Mouse (Mus musculus): Measurements from ENCODE around the gene 1190007I07Rik. TPM values are rescaled to one million over a fixed set of nuclear protein-coding genes. Genes with fewer than 3 reads are reported as not detected.

The 1190007I07Rik gene
- polyA plus RNA-seq (2012; rRNA removed) = 22.3 and 37.2 TPM in 2 replicates

DNA sequence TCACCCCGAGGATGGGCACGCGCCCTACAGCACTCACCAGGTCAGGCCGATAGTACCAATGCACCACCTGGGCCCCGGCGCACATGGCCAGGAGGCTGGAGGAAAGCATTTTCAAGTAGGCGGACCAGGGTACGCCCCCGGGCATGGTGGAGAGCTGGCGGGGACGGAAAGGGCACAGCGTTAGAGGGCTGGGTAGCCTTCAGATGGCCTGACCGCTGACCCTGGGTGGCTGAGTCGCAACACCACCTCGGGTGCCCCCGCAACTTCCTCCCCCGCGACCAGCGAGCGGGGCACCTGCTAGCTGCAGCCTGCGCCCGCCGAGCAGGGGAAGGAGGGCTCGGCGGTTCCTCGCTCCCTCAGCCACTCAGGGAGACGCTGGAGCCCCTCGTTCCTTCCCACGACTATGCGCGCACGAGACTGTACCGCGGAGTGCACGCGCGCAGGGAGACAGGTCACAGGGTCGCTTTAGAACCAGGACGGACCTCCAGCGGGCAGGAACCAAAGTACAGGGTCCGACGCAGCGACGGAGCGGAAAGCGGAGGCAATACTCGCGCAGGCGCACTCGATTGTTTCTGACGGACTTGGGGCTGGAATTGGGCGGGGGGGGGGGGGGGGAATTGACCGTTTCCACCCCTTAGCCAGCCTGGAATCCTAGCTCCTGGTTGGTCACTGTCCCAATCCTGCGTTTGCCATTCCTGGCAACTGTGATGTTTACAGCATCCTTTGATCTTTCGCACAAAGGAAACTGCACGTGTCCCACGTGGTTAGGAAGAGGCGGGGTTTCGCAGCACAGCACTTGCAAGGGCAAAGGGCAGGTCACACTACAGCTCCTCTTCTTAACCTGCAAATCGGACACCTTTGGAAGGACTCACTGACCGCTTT lies at the start of gene 1190007I07Rik:
Gene 1190007I07Rik (minus strand): TSS at position 558 of the 882 bp plus-strand sequence.
- Histone ChIP-seq H3K4me1 (ENCODE audit: control insufficient read depth, insufficient read depth, low read length) (peaks cover 2% of the 10 kb centered on the region; the same call in 1 of the 2 replicates), H3K4me3 (replicated peaks; ENCODE audit: extremely low read depth, low read depth, low read length) (peak within 1 kb of the TSS; percentile 98)
- no peak for TF ChIP-seq CTCF (IDR thresholded peaks at IDR 0.05; ENCODE audit: insufficient read depth, low read length)
- peak; percentile 58; the same call in 1 of the 2 replicates for TF ChIP-seq POLR2A (IDR thresholded peaks at IDR 0.05; ENCODE audit: borderline replicate concordance, extremely low read depth, low read depth, low read length)
- peak; percentile 82 for DNase-seq
- WGBS = under 1% methylated on average over 60 of the region's 61 CpGs

DNA sequence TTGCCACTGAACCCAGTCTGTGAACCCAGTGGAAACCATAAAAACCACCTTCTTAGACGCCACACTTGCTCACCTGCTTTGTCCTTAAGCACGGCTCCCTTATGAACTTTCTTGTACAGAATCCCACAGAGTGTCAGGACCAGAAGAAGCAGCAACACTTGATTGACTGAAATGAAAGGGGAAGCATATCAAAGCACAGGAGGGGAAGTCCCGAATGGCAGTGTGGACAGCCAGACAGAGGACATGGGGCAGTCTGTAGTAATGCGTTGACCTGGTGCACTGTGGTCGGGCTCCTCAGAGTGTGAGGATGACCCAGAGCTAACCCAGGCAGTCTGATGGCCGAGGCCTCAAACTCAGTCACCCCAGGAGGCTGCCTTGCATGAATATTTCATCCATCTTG lies 47.2 kb upstream of the 1190007I07Rik start:
- peaks cover 2% of the 10 kb centered on the region; the same call in 1 of the 2 replicates for H3K4me1 ChIP-seq (ENCODE audit: control insufficient read depth, insufficient read depth, low read length)
- no peak overlapping the region for H3K4me3 ChIP-seq (replicated peaks; ENCODE audit: extremely low read depth, low read depth, low read length)
- no peak for TF ChIP-seq CTCF (IDR thresholded peaks at IDR 0.05; ENCODE audit: insufficient read depth, low read length)
- no peak for TF ChIP-seq POLR2A (IDR thresholded peaks at IDR 0.05; ENCODE audit: borderline replicate concordance, extremely low read depth, low read depth, low read length)
- WGBS = 69% methylated on average over 6 of the region's 6 CpGs
- DNase-seq = no peak

- TF ChIP-seq CTCF (IDR thresholded peaks at IDR 0.05; ENCODE audit: insufficient read depth, low read length) = peak; percentile 81
- no peak for TF ChIP-seq POLR2A (IDR thresholded peaks at IDR 0.05; ENCODE audit: borderline replicate concordance, extremely low read depth, low read depth, low read length)
- 11% methylated on average over 22 of the region's 22 CpGs for WGBS
- peak; percentile 82 for DNase-seq
- Histone ChIP-seq H3K4me1 (ENCODE audit: control insufficient read depth, insufficient read depth, low read length) (peaks cover 2% of the 10 kb centered on the region; the same call in 1 of the 2 replicates), H3K4me3 (replicated peaks; ENCODE audit: extremely low read depth, low read depth, low read length) (peak overlapping the region; percentile 7)
Measured at GRCm38 (mm10) chr10:82666436-82667234, 43.6 kb upstream of the 1190007I07Rik start.

DNA sequence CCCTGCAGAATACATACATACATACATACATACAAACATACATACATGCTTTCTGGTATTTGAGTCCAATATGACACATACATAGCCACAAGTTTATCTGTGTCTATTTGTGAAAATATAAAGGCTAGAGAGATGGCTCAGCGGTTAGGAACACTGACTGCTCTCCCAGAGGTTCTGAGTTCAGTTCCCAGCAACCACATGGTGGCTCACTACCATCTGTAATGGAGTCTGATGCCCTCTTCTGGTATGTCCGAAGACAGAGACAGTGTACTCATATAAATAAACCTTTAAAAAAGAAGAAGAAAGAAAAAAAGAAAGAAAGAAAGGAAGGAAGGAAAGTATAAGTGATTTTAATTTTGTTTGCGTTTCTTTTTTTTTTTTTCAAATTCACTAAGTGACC lies 42.9 kb upstream of the 1190007I07Rik start:
- TF ChIP-seq POLR2A (IDR thresholded peaks at IDR 0.05; ENCODE audit: borderline replicate concordance, extremely low read depth, low read depth, low read length) (no peak), CTCF (IDR thresholded peaks at IDR 0.05; ENCODE audit: insufficient read depth, low read length) (no peak)
- Histone ChIP-seq H3K4me1 (ENCODE audit: control insufficient read depth, insufficient read depth, low read length) (peaks cover 2% of the 10 kb centered on the region; the same call in 1 of the 2 replicates), H3K4me3 (replicated peaks; ENCODE audit: extremely low read depth, low read depth, low read length) (no peak overlapping the region)
- no peak for DNase-seq
- 61% methylated on average over 3 of the region's 3 CpGs for WGBS

GRCm38 (mm10) chr10:82663289-82663688 lies 40.3 kb upstream of the 1190007I07Rik start:
- 78% methylated on average over 2 of the region's 2 CpGs for WGBS
- TF ChIP-seq CTCF (IDR thresholded peaks at IDR 0.05; ENCODE audit: insufficient read depth, low read length) = no peak
- no peak for TF ChIP-seq POLR2A (IDR thresholded peaks at IDR 0.05; ENCODE audit: borderline replicate concordance, extremely low read depth, low read depth, low read length)
- no peak for DNase-seq
- Histone ChIP-seq H3K4me1 (ENCODE audit: control insufficient read depth, insufficient read depth, low read length) (peaks cover 2% of the 10 kb centered on the region; the same call in 1 of the 2 replicates), H3K4me3 (replicated peaks; ENCODE audit: extremely low read depth, low read depth, low read length) (no peak overlapping the region)

- TF ChIP-seq CTCF (IDR thresholded peaks at IDR 0.05; ENCODE audit: insufficient read depth, low read length) (no peak), POLR2A (IDR thresholded peaks at IDR 0.05; ENCODE audit: borderline replicate concordance, extremely low read depth, low read depth, low read length) (no peak)
- 59% methylated on average over 14 of the region's 14 CpGs for WGBS
- Histone ChIP-seq H3K4me1 (ENCODE audit: control insufficient read depth, insufficient read depth, low read length) (peaks cover 2% of the 10 kb centered on the region; the same call in 1 of the 2 replicates), H3K4me3 (replicated peaks; ENCODE audit: extremely low read depth, low read depth, low read length) (no peak overlapping the region)
- DNase-seq = no peak
Measured at GRCm38 (mm10) chr10:82662267-82662990, 39.4 kb upstream of the 1190007I07Rik start.

GRCm38 (mm10) chr10:82661820-82662219 lies 38.8 kb upstream of the 1190007I07Rik start:
- TF ChIP-seq POLR2A (IDR thresholded peaks at IDR 0.05; ENCODE audit: borderline replicate concordance, extremely low read depth, low read depth, low read length) (no peak), CTCF (IDR thresholded peaks at IDR 0.05; ENCODE audit: insufficient read depth, low read length) (no peak)
- WGBS = 79% methylated on average over 8 of the region's 8 CpGs
- H3K4me1 ChIP-seq (ENCODE audit: control insufficient read depth, insufficient read depth, low read length) = peaks cover 2% of the 10 kb centered on the region; the same call in 1 of the 2 replicates
- no peak for DNase-seq
- H3K4me3 ChIP-seq (replicated peaks; ENCODE audit: extremely low read depth, low read depth, low read length) = no peak overlapping the region

DNA sequence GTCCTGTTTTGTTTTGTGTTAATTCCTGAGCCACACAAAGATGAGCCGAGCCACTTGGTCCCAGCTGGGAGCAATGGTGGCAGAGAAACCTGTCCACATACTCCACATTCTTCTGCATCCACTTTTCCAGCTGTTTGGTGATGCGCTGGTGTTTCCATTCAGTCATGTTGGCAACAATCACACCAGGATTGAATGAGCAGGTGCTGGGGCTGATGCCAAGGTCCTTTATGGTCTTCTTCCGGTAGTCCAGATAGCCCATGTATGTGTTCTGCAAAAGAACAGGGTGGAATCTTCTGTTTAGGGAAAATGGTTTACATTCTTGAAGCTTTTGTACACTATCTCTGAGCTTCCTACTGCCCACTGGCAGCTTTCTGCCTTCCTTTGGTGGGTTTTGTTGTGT lies 31.6 kb upstream of the 1190007I07Rik start:
- TF ChIP-seq POLR2A (IDR thresholded peaks at IDR 0.05; ENCODE audit: borderline replicate concordance, extremely low read depth, low read depth, low read length) (no peak), CTCF (IDR thresholded peaks at IDR 0.05; ENCODE audit: insufficient read depth, low read length) (no peak)
- 79% methylated on average over 3 of the region's 3 CpGs for WGBS
- H3K4me1 ChIP-seq (ENCODE audit: control insufficient read depth, insufficient read depth, low read length) = no peaks in the 10 kb centered on the region
- no peak overlapping the region for H3K4me3 ChIP-seq (replicated peaks; ENCODE audit: extremely low read depth, low read depth, low read length)
- no peak for DNase-seq

DNA sequence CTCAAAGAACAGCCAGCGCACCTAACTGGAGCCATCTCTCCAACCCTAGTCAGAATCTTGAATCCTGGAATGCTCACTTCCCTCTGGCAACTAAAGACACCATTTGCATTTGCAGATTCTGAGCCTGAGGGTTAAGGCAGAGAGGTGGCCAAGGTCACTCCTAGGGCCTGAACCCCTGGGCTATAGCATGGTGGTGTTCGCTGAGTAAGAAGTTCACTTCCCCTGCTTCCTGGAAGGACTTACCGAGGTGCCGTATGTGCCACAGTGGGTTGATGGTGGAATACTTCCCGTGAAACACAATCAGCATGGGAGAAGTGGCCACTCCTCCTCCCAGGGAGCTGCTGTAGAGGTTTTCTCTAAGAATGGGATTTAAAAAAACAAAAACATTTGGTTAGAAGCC lies 29.6 kb upstream of the 1190007I07Rik start:
- WGBS = 66% methylated on average over 5 of the region's 5 CpGs
- H3K4me3 ChIP-seq (replicated peaks; ENCODE audit: extremely low read depth, low read depth, low read length) = no peak overlapping the region
- H3K4me1 ChIP-seq (ENCODE audit: control insufficient read depth, insufficient read depth, low read length) = no peaks in the 10 kb centered on the region
- no peak for DNase-seq
- TF ChIP-seq CTCF (IDR thresholded peaks at IDR 0.05; ENCODE audit: insufficient read depth, low read length) = no peak
- no peak for TF ChIP-seq POLR2A (IDR thresholded peaks at IDR 0.05; ENCODE audit: borderline replicate concordance, extremely low read depth, low read depth, low read length)

Data from lung, adult 2 months (tissue).